Mouse (Mus musculus): ENCODE measurements around the gene Gdpd3. TPM values are rescaled to one million over a fixed set of nuclear protein-coding genes. Genes with fewer than 3 reads are reported as not detected.

Gdpd3 gene
- polyA plus RNA-seq (2012; rRNA removed), result 10.8 and 13.6 TPM in 2 replicates

DNA sequence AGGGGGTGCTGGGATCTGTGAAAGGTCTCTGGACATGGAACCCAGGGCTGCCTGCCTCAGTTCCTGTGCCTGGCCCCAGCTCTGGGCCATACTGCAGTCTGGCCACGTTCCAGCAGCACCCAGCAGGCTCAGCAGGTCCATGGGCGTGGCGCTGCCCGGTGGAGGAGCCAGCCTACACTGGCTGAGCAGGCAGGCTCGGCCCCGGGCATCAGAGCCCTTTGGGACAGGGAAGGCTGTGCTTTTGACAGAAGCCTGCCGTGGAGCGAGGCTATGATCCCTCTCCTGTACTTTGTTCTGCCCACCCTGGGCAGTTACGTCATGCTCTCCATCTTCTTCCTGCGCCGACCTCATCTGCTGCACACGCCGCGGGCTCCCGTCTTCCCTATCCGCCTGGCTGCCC lies at the start of gene Gdpd3:
Gene Gdpd3 (plus strand): TSS at position 134 of the 400 bp plus-strand sequence.

GRCm38 (mm10) chr7:126759050-126759671 lies 7.0 kb upstream of the Gdpd3 start, which contains the start of gene Mapk3:
TSS of gene Mapk3 (plus strand) at chr7:126759601.

GRCm38 (mm10) chr7:126776598-126777057 lies 10.5 kb downstream of the Gdpd3 start, which contains the start of gene Ypel3:
TSS of gene Ypel3 (plus strand) at chr7:126776955.

DNA sequence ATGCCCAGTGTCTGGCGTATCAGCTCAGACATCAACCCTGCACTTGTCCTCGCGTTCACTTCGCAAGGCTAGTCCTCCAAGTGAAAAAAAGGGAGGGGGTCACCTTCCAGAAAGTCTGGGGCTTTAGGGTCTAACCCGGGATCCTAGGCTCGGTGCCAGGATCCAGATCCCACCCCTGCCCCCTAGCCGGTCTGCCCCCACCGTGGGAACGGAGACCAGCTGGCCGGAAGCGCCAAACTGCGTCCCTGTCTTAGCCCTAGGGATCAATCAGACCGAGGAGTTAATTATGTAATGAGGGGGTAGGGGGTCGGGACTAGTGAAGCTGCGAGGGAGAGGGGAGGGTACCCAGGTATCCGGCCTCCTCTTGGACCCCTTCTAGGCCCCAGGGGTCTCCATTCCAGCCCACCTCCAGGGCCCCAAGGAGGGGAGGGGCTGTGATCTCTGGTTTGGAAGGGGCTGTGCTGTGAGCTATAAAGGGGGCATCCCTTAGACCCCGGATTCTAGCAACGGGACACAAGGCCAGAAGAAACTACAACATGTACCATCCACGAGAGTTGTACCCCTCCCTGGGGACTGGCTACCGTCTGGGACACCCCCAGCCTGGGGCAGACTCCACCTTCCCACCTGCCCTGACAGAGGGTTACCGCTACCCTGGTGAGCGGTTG lies 15.0 kb downstream of the Gdpd3 start, which contains the start of gene Tbx6:
Gene Tbx6 (plus strand): TSS at position 513 of the 665 bp plus-strand sequence.

DNA sequence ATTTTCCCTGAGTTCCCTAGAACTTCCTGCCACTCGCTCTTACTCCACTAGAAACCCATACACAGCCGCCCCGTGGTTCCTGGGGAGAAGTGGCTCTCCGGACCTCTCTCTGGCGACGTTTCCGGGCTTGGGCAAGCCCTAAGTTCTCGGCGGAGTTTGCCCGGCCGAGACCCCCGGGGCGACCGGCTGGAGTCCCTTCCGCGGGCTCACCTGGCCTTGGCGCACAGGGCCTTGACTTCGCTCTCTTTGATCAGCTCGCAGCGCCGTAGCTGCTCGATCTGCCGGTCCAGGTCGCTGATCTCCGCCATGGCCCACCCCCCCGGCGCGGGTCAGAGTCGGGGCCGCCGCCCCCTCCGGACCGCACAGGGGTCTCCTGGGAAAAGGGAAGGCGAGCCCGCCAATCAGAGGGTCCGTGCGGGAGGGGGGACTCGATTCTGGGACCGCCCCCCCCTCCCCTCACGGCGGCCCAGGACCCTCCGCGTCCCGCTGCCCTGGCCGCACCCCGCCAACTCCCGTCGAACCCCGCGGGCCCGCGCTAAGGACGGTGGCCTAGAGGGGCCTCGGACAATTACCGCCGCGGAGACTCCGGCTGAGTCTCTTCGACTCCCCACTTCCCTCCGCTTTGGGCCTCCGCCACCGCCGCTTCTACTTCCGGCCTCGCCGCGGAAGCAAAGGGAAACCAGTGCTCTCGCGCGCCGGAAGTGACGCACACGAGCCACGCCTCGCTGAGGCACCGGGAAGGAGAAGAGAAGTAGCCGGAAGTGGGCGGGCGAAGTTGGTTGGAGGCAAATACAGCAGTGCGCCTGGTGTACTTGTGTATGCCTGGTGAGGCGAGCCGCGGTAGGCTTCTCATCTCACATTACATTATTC lies 26.0 kb downstream of the Gdpd3 start, which contains the start of gene Ppp4c:
Gene Ppp4c (minus strand): TSS at position 646 of the 870 bp plus-strand sequence.

DNA sequence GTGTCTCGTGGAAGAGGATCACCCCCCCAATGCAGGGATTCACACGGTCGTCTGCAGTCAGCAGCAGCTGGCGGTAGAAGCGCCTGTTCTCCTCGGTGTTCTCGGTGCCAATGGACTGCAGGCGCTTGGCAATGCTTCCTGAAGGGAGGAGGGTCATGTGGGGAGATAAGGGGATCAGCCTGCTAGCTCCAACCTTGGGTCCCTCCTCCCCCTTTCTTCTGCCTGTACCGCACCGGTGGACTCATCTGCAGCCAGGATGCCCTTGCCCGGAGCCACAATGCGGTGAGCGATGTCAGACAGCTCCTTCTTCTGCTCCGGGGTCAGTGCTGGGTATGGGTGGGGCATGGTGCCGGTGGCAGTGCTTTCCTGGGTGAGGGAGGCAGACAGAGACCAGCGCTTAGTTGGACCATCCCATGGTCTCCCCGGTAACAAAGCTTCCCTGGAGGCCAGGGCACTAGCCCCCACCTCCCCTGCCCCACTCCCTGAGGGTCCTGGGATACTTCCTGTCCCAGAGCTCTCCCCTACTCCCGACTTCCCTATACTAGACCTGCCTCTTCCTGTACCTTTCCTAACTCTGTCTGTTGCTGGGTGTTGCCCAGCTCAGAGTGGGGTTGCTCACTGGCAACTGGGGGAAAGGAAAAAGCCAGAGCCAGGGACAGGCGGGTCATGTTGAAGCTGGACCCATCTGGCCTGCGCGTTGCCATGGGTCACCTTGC lies 31.4 kb downstream of the Gdpd3 start, which contains the start of gene Fam57b:
Gene Fam57b (plus strand): TSS at position 258 of the 716 bp plus-strand sequence.

Other genes starting within 250 kb of the Gdpd3 start
- 129 and 135 TPM in 2 replicates for gene Eif3c, start 199.9 kb upstream of the Gdpd3 start, polyA plus RNA-seq (2012; rRNA removed)
- gene Apobr, start 181.4 kb upstream of the Gdpd3 start, polyA plus RNA-seq (2012; rRNA removed), result 0.49 and 0.66 TPM in 2 replicates
- gene Cln3, start 180.5 kb upstream of the Gdpd3 start, polyA plus RNA-seq (2012; rRNA removed), result 49.6 and 55.6 TPM in 2 replicates
- 0.11 TPM in 1 of 2 replicates, not detected in the other for gene Il27, start 171.4 kb upstream of the Gdpd3 start, polyA plus RNA-seq (2012; rRNA removed)
- 7.5 and 10.1 TPM in 2 replicates for gene Nupr1, start 135.5 kb upstream of the Gdpd3 start, polyA plus RNA-seq (2012; rRNA removed)
- gene Sgf29, start 117.0 kb upstream of the Gdpd3 start, polyA plus RNA-seq (2012; rRNA removed), result 57.0 and 60.0 TPM in 2 replicates
- 2.0 and 3.4 TPM in 2 replicates for gene Sult1a1, start 89.9 kb upstream of the Gdpd3 start, polyA plus RNA-seq (2012; rRNA removed)
- gene Bola2, start 70.9 kb upstream of the Gdpd3 start, polyA plus RNA-seq (2012; rRNA removed), result 60.3 and 69.1 TPM in 2 replicates
- gene Slx1b, start 70.5 kb upstream of the Gdpd3 start, polyA plus RNA-seq (2012; rRNA removed), result 43.9 and 47.4 TPM in 2 replicates
- gene Coro1a, start 58.5 kb upstream of the Gdpd3 start, polyA plus RNA-seq (2012; rRNA removed), result 87.6 and 91.0 TPM in 2 replicates
- gene Mapk3, start 6.7 kb upstream of the Gdpd3 start, polyA plus RNA-seq (2012; rRNA removed), result 176 and 184 TPM in 2 replicates
- gene Ypel3, start 10.6 kb downstream of the Gdpd3 start, polyA plus RNA-seq (2012; rRNA removed), result 193 and 202 TPM in 2 replicates
- gene Tbx6, start 15.1 kb downstream of the Gdpd3 start, polyA plus RNA-seq (2012; rRNA removed), result 1.8 and 1.9 TPM in 2 replicates
- 212 and 213 TPM in 2 replicates for gene Ppp4c, start 26.2 kb downstream of the Gdpd3 start, polyA plus RNA-seq (2012; rRNA removed)
- 145 and 162 TPM in 2 replicates for gene Fam57b, start 31.3 kb downstream of the Gdpd3 start, polyA plus RNA-seq (2012; rRNA removed)
- gene 4930451I11Rik, start 65.3 kb downstream of the Gdpd3 start, polyA plus RNA-seq (2012; rRNA removed), result not detected in 2 replicates
- gene Doc2a, start 81.1 kb downstream of the Gdpd3 start, polyA plus RNA-seq (2012; rRNA removed), result 9.8 and 10.8 TPM in 2 replicates
- 94.8 and 104 TPM in 2 replicates for gene Hirip3, start 95.6 kb downstream of the Gdpd3 start, polyA plus RNA-seq (2012; rRNA removed)
- gene Ino80e, start 96.0 kb downstream of the Gdpd3 start, polyA plus RNA-seq (2012; rRNA removed), result 82.6 and 86.4 TPM in 2 replicates
- 103 and 114 TPM in 2 replicates for gene Taok2, start 118.4 kb downstream of the Gdpd3 start, polyA plus RNA-seq (2012; rRNA removed)
- 30.6 and 32.0 TPM in 2 replicates for gene Tmem219, start 156.6 kb downstream of the Gdpd3 start, polyA plus RNA-seq (2012; rRNA removed)
- 88.9 and 93.8 TPM in 2 replicates for gene Kctd13, start 162.5 kb downstream of the Gdpd3 start, polyA plus RNA-seq (2012; rRNA removed)
- gene Asphd1, start 183.2 kb downstream of the Gdpd3 start, polyA plus RNA-seq (2012; rRNA removed), result 16.9 and 17.6 TPM in 2 replicates
- gene Sez6l2, start 184.2 kb downstream of the Gdpd3 start, polyA plus RNA-seq (2012; rRNA removed), result 72.8 and 76.2 TPM in 2 replicates
- gene Cdipt, start 209.6 kb downstream of the Gdpd3 start, polyA plus RNA-seq (2012; rRNA removed), result 126 and 133 TPM in 2 replicates
- 0.85 and 0.95 TPM in 2 replicates for gene Cdiptos, start 209.8 kb downstream of the Gdpd3 start, polyA plus RNA-seq (2012; rRNA removed)
- gene Mvp, start 248.3 kb downstream of the Gdpd3 start, polyA plus RNA-seq (2012; rRNA removed), result 3.9 and 5.7 TPM in 2 replicates

Data from central nervous system, embryonic 14 days (tissue).